Mouse (Mus musculus) E14TG2a.4 (cell line): ENCODE data around the gene Syngr3.

ENCODE experiments used
- H3K27me3 ChIP-seq: 2 replicates; pipeline ENCODE4 v1.6.1; 2014; ENCODE audit warnings: low read length, control low read depth; ENCODE audit not compliant: insufficient read depth
- H3K36me3 ChIP-seq: 2 replicates; pipeline ENCODE4 v1.6.1; 2014; ENCODE audit warnings: low read length, control low read depth; ENCODE audit not compliant: insufficient read depth
- H3K4me1 ChIP-seq: replicated peaks from 2 replicates; pipeline ENCODE4 v1.6.1; 2014; ENCODE audit warnings: low read depth, low read length, control low read depth
- H3K4me3 ChIP-seq: replicated peaks from 2 replicates; pipeline ENCODE4 v1.5.1; 2014; ENCODE audit warnings: mild to moderate bottlenecking, low read length
- H3K9me3 ChIP-seq: 2 replicates; pipeline ENCODE4 v1.6.1; 2014; ENCODE audit warnings: low read length, control low read depth
- CTCF ChIP-seq: conservative IDR thresholded peaks from 2 replicates; pipeline ENCODE4 v1.5.1; 2014; ENCODE audit warnings: low read length
- NANOG ChIP-seq: IDR thresholded peaks from 2 replicates; pipeline ENCODE4 v1.6.1; 2014; ENCODE audit warnings: borderline replicate concordance, low read length, mixed read lengths
- POU5F1 ChIP-seq: IDR thresholded peaks from 2 replicates; pipeline ENCODE4 v1.6.1; 2014; ENCODE audit warnings: low read length, borderline replicate concordance

The Syngr3 gene

DNA sequence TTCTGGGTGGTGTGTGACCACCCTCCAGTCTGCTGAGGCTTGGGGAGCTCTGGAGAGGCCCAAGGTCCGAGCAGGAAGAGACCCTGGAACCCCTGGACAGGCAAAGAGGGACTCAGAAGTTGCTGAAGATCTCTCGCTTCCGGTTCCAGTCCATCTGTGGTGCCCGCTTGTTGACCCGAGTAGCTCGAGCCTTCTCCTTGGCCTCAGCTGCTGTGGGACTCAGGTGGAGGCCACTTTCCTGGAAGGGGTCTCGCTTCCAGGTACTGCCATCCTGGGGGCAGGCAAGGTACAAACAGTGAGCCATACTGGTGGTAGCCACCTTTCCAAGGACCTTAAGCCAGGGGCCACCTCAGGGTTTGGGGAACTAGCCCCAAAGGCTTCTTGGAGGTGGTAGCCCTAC, 49.6 kb downstream of the Syngr3 start:
- H3K9me3 ChIP-seq: no peaks in the 10 kb centered on the region
- H3K36me3 ChIP-seq: peaks cover 60% of the 10 kb centered on the region
- no peak for TF ChIP-seq CTCF
- no peak for TF ChIP-seq NANOG
- TF ChIP-seq POU5F1: no peak
- no peaks in the 10 kb centered on the region for H3K27me3 ChIP-seq
- peaks cover 94% of the 10 kb centered on the region for H3K4me1 ChIP-seq
- peak overlapping the region; percentile 80 for H3K4me3 ChIP-seq

DNA sequence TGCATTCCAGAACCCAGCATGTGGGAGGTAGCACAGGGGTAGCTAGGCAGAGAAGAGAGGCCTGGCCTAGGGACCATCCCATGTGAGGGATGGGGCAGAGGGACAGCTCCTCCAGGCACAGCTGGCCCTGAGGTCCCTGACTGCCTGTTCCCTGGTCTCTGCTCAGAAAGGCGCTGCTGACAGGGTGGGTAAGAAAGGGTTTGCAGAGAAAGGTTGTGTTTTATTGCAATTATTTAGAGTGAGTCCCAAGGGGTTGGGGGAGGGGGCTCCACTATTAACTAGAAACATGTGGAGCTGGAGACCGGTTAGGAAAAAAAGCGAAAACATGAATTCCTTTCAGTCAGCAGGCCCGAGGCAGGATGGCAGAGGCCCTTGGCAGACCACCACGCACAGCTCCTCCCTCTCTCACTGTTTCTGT, 50.2 kb downstream of the Syngr3 start:
- H3K27me3 ChIP-seq: no peaks in the 10 kb centered on the region
- H3K9me3 ChIP-seq: no peaks in the 10 kb centered on the region
- TF ChIP-seq CTCF (no peak), POU5F1 (no peak), NANOG (no peak)
- peak overlapping the region; percentile 80 for H3K4me3 ChIP-seq
- peaks cover 94% of the 10 kb centered on the region for H3K4me1 ChIP-seq
- H3K36me3 ChIP-seq: peaks cover 66% of the 10 kb centered on the region

DNA sequence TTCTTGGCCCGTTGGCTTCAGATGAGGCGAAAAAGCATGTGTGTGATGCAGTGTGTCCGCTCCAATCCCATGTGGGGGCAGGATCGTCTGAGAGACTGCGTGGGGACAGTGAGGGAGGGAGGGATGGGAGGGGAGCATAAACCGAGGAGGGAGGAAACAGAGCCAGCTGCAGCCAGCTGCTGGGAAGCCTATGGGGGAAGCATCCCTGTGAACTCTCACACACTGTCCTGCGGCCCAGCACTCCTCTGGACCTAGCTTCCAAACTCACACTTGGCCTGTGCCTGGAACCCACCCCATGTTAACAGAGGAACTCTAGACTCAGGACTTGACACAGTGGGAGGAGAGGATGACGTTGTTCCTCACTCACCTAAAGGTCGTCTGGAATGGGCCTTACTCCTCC, 50.9 kb downstream of the Syngr3 start:
- Histone ChIP-seq H3K4me1 (peaks cover 92% of the 10 kb centered on the region), H3K4me3 (peak overlapping the region; percentile 80), H3K9me3 (no peaks in the 10 kb centered on the region), H3K36me3 (peaks cover 72% of the 10 kb centered on the region), H3K27me3 (no peaks in the 10 kb centered on the region)
- no peak for TF ChIP-seq POU5F1
- TF ChIP-seq CTCF: no peak
- no peak for TF ChIP-seq NANOG

DNA sequence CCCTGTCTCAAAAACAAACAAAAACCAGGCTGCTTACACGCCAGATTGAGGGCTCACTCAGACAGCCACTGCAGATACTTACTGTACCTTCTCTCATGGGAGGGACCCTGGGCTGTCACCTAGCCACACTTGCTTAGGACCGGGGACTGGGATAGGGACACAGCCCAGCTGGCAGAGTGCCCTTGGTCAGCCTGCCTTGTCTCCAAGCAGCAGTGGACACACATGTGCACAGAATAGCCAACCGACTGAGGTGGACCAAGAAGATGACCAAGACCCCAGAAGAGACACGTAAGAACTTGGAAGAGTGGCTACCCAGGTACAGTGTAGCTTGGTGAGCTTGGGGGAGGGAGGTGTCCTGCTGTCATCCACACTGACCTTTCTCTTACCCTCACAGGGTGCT, 51.5 kb downstream of the Syngr3 start:
- H3K4me1 ChIP-seq: peaks cover 92% of the 10 kb centered on the region
- H3K36me3 ChIP-seq: peaks cover 72% of the 10 kb centered on the region
- TF ChIP-seq CTCF: no peak
- no peak for TF ChIP-seq POU5F1
- TF ChIP-seq NANOG: no peak
- H3K9me3 ChIP-seq: no peaks in the 10 kb centered on the region
- no peaks in the 10 kb centered on the region for H3K27me3 ChIP-seq
- H3K4me3 ChIP-seq: no peak overlapping the region

DNA sequence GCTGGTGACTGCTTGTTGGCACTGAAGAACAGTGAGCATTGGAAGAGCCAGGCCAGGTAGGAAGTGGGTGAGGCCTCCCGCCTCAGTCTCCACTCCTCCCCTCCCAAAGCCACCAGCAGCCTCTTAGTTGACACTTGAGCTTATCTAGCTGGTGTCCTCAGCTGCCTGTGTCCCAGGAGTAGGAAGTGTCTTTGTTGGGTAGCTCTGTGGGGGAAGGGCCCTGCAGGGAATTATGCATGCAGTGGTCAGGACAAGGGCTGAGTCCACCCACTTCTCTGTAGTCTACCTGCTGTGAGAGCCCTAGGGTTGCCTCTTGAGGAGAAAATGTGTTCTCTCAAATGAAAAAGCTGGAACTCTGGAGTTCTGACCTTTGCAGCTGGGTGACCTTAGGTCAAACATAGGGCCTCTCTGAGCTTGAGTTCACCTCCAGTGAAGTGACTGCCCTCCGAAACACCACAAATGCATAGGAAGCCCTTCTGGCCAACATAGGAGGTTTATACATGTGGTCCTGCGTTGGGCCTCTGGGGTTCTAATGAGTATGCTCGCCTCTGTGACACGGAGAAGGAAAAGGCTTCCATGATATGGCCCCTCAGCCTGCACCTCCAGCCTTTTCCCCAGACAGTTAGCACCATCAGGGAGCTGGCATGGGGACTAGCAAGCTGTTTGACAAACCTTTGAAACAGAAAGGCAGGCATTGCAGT, 52.8 kb downstream of the Syngr3 start:
- H3K9me3 ChIP-seq: no peaks in the 10 kb centered on the region
- H3K4me3 ChIP-seq: peak overlapping the region; percentile 21
- peaks cover 86% of the 10 kb centered on the region for H3K4me1 ChIP-seq
- H3K27me3 ChIP-seq: no peaks in the 10 kb centered on the region
- H3K36me3 ChIP-seq: peaks cover 60% of the 10 kb centered on the region
- TF ChIP-seq NANOG (no peak), CTCF (no peak), POU5F1 (no peak)

DNA sequence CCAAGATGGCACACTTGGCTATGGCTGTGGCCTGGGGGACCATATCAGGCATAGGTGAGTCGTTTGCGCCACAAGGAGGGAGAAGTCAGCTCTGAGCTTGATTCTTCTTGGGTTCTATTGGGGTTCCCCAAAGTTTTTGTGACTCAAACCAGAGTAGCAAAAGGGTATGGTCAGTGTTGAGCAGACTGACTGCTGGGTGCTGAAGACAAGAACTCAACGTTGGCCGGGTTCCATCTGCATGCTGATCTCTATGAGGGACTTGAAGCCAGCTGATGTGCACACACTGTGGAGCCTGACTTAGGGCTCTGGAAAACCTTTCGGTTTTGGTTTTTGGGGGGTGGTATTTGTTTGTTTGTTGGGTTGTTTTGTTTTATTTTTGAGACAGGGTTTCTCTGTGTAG, 54.1 kb downstream of the Syngr3 start:
- Histone ChIP-seq H3K36me3 (peaks cover 61% of the 10 kb centered on the region), H3K4me3 (no peak overlapping the region), H3K27me3 (no peaks in the 10 kb centered on the region), H3K9me3 (no peaks in the 10 kb centered on the region), H3K4me1 (peaks cover 83% of the 10 kb centered on the region)
- TF ChIP-seq POU5F1 (no peak), CTCF (no peak), NANOG (no peak)
